Mouse (Mus musculus): ENCODE results near the gene Gm7029. TPM values are rescaled to one million over a fixed set of nuclear protein-coding genes. Genes with fewer than 3 reads are reported as not detected.
"Not testable (repeated sequence)": the region's sequence is repeated elsewhere in the genome, so short reads cannot be mapped to it uniquely, and the experiment has no call there.

Gene Gm7029
- total and polyA plus RNA-seq, 3 experiments, result not detected

DNA sequence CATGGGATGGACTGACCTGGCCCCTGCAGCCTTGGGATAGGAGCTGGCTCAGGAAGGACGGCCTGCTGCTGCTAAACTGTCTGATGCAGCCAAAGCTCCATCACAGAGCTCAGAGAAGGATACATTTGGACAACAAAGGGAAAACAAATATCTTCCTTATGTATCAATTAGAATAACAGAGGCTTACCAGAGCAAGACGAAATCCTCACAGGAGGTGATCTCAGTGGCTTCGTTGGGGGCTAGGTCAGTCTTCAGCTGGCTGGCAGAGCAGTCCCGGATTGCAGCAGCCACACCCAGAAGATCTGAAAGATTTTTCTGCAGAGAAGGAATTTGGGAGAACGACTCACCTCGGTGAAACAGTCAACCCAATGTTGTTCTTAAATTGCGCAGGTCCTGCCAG lies 18.8 kb downstream of the Gm7029 start:
- no peak for ATAC-seq (ENCODE audit: extremely low read depth, insufficient number of reproducible peaks, low FRiP score, poor library complexity, severe bottlenecking)
- TF ChIP-seq GATA1 (IDR thresholded peaks at IDR 0.05; ENCODE audit: borderline replicate concordance, low read length) (no peak), GATA2 (IDR thresholded peaks at IDR 0.05; ENCODE audit: borderline replicate concordance, low read depth, low read length) (no peak), TAL1 (conservative IDR thresholded peaks at IDR 0.05; ENCODE audit: low read depth, low read length) (no peak), CTCF (IDR thresholded peaks at IDR 0.05; ENCODE audit: low read depth, low read length) (no peak), POLR2AphosphoS5 (IDR thresholded peaks at IDR 0.05; ENCODE audit: insufficient replicate concordance, low read depth, low read length) (no peak)

GRCm38 (mm10) chr17:33893011-33893410 lies 19.4 kb downstream of the Gm7029 start:
- peaks cover 23% of the 10 kb centered on the region for H3K4me1 ChIP-seq (ENCODE audit: insufficient read depth, low read depth, low read length)
- not testable (repeated sequence) for H3K9me3 ChIP-seq (replicated peaks); H3K27me3 ChIP-seq (ENCODE audit: insufficient read depth, low read length); H3K4me3 ChIP-seq (ENCODE audit: low read depth, low read length); H3K36me3 ChIP-seq (replicated peaks); DNase-seq (ENCODE audit: low spot score); ATAC-seq (ENCODE audit: extremely low read depth, insufficient number of reproducible peaks, low FRiP score, poor library complexity, severe bottlenecking)

More for the DNA sequence above, 18.8 kb downstream of the Gm7029 start:
- H3K4me1 ChIP-seq (ENCODE audit: insufficient read depth, low read depth, low read length), result peaks cover 23% of the 10 kb centered on the region
- H3K36me3 ChIP-seq (replicated peaks), result peaks cover 6% of the 10 kb centered on the region
- H3K27me3 ChIP-seq (ENCODE audit: insufficient read depth, low read length), result no peaks in the 10 kb centered on the region
- H3K4me3 ChIP-seq (ENCODE audit: low read depth, low read length), result no peak overlapping the region
- no peaks in the 10 kb centered on the region for H3K9me3 ChIP-seq (replicated peaks)
- DNase-seq (ENCODE audit: low spot score), result no peak

GRCm38 (mm10) chr17:33897114-33897794 lies 23.6 kb downstream of the Gm7029 start:
- H3K4me1 ChIP-seq (ENCODE audit: insufficient read depth, low read depth, low read length), result peaks cover 50% of the 10 kb centered on the region
- ATAC-seq (ENCODE audit: extremely low read depth, insufficient number of reproducible peaks, low FRiP score, poor library complexity, severe bottlenecking), result no peak

GRCm38 (mm10) chr17:33898193-33898592 lies 24.6 kb downstream of the Gm7029 start:
- not testable (repeated sequence) for H3K27me3 ChIP-seq (ENCODE audit: insufficient read depth, low read length); H3K36me3 ChIP-seq (replicated peaks); ATAC-seq (ENCODE audit: extremely low read depth, insufficient number of reproducible peaks, low FRiP score, poor library complexity, severe bottlenecking); H3K4me3 ChIP-seq (ENCODE audit: low read depth, low read length); DNase-seq (ENCODE audit: low spot score); H3K9me3 ChIP-seq (replicated peaks)
- H3K4me1 ChIP-seq (ENCODE audit: insufficient read depth, low read depth, low read length), result peaks cover 59% of the 10 kb centered on the region

More at GRCm38 (mm10) chr17:33897114-33897794, 23.6 kb downstream of the Gm7029 start:
- H3K27me3 ChIP-seq (ENCODE audit: insufficient read depth, low read length), result no peaks in the 10 kb centered on the region
- H3K4me3 ChIP-seq (ENCODE audit: low read depth, low read length), result no peak overlapping the region
- no peaks in the 10 kb centered on the region for H3K36me3 ChIP-seq (replicated peaks)
- H3K9me3 ChIP-seq (replicated peaks), result no peaks in the 10 kb centered on the region
- DNase-seq (ENCODE audit: low spot score), result no peak
- TF ChIP-seq TAL1 (conservative IDR thresholded peaks at IDR 0.05; ENCODE audit: low read depth, low read length), result no peak
- TF ChIP-seq GATA1 (IDR thresholded peaks at IDR 0.05; ENCODE audit: borderline replicate concordance, low read length), result no peak
- no peak for TF ChIP-seq POLR2AphosphoS5 (IDR thresholded peaks at IDR 0.05; ENCODE audit: insufficient replicate concordance, low read depth, low read length)
- no peak for TF ChIP-seq GATA2 (IDR thresholded peaks at IDR 0.05; ENCODE audit: borderline replicate concordance, low read depth, low read length)
- TF ChIP-seq CTCF (IDR thresholded peaks at IDR 0.05; ENCODE audit: low read depth, low read length), result no peak; the same call in 1 of the 2 replicates

- peak; percentile 61 for ATAC-seq (ENCODE audit: extremely low read depth, insufficient number of reproducible peaks, low FRiP score, poor library complexity, severe bottlenecking)
- Histone ChIP-seq H3K9me3 (replicated peaks) (no peaks in the 10 kb centered on the region), H3K4me3 (ENCODE audit: low read depth, low read length) (no peak overlapping the region), H3K36me3 (replicated peaks) (no peaks in the 10 kb centered on the region), H3K4me1 (ENCODE audit: insufficient read depth, low read depth, low read length) (peaks cover 71% of the 10 kb centered on the region), H3K27me3 (ENCODE audit: insufficient read depth, low read length) (no peaks in the 10 kb centered on the region)
- TF ChIP-seq POLR2AphosphoS5 (IDR thresholded peaks at IDR 0.05; ENCODE audit: insufficient replicate concordance, low read depth, low read length), result no peak
- TF ChIP-seq GATA1 (IDR thresholded peaks at IDR 0.05; ENCODE audit: borderline replicate concordance, low read length), result no peak
- no peak for TF ChIP-seq CTCF (IDR thresholded peaks at IDR 0.05; ENCODE audit: low read depth, low read length)
- no peak for TF ChIP-seq TAL1 (conservative IDR thresholded peaks at IDR 0.05; ENCODE audit: low read depth, low read length)
- no peak for TF ChIP-seq GATA2 (IDR thresholded peaks at IDR 0.05; ENCODE audit: borderline replicate concordance, low read depth, low read length)
- no peak for DNase-seq (ENCODE audit: low spot score)
These were observed 26.0 kb downstream of the Gm7029 start for GRCm38 (mm10) chr17:33899642-33900041.

DNA sequence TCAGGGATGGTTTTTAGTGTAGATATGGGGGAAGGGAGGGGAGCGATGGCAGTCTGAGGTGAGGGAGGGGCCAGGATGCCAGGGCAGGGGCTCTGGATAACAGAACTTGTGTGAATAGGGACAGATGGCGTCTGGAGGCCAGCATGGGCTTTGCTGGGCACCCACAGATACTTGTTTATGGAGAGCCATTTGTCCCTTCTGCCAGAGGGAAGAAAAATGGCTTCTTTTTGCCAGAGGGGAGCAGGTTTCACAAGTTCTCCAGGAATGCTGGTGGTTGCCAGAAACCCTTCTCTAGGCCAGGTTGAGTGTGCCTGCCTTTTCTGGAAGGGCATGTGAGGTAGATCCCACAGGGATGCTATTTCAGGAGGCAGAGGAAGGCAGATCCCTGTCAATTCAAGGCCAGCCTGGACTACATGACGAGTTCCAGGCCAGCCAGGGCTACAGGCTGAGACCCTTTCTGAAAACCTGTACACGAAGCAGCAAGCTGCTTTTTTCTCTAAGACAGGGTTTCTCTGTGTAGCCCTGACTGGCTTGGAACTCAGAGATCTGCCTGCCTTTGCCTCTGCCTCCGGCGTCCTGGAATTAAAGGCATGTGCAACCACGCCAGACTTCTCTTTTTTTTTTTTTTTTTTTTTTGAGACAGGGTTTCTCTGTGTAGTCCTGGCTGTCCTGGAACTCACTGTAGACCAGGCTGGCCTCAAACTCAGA lies 26.8 kb downstream of the Gm7029 start:
- no peak for TF ChIP-seq GATA2 (IDR thresholded peaks at IDR 0.05; ENCODE audit: borderline replicate concordance, low read depth, low read length)
- TF ChIP-seq POLR2AphosphoS5 (IDR thresholded peaks at IDR 0.05; ENCODE audit: insufficient replicate concordance, low read depth, low read length), result no peak
- TF ChIP-seq TAL1 (conservative IDR thresholded peaks at IDR 0.05; ENCODE audit: low read depth, low read length), result no peak
- no peak for TF ChIP-seq GATA1 (IDR thresholded peaks at IDR 0.05; ENCODE audit: borderline replicate concordance, low read length)
- TF ChIP-seq CTCF (IDR thresholded peaks at IDR 0.05; ENCODE audit: low read depth, low read length), result no peak
- ATAC-seq (ENCODE audit: extremely low read depth, insufficient number of reproducible peaks, low FRiP score, poor library complexity, severe bottlenecking) (no peak), DNase-seq (ENCODE audit: low spot score) (no peak)
- Histone ChIP-seq H3K27me3 (ENCODE audit: insufficient read depth, low read length) (no peaks in the 10 kb centered on the region), H3K36me3 (replicated peaks) (no peaks in the 10 kb centered on the region), H3K9me3 (replicated peaks) (no peaks in the 10 kb centered on the region), H3K4me3 (ENCODE audit: low read depth, low read length) (no peak overlapping the region; the same call in 1 of the 2 replicates), H3K4me1 (ENCODE audit: insufficient read depth, low read depth, low read length) (peaks cover 73% of the 10 kb centered on the region)
